Mouse (Mus musculus) heart, postnatal 0 days (tissue): Measurements from ENCODE around the gene Obsl1.

ENCODE experiments used
- CTCF ChIP-seq: IDR thresholded peaks from 2 replicates; pipeline ENCODE4 v1.5.1; 2016; ENCODE audit warnings: antibody characterized with exemption, control low read depth, low read depth
- EP300 ChIP-seq: IDR thresholded peaks from 2 replicates; pipeline ENCODE4 v1.6.1; 2016; ENCODE audit warnings: antibody characterized with exemption, low read depth

DNA sequence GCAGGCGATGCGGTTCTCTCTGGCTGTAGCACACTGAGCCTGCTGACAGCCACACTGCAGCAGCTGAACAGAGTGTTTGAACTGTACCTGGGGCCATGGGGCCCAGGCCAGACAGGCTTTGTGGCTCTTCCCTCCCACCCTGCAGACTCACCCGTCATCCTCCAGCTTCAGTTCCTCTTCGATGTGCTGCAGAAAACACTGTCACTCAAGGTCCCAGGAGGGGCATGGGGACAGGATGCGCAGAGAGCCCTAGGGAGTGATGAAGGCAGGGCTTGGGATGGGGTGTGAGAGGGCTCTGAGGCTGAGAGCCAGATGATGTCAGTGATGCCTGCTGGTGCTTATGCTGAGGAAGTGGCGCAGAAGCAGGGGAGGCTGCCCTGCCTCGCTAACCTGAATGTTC, 18.4 kb upstream of the Obsl1 start:
- TF ChIP-seq CTCF (no peak), EP300 (no peak)
